Mouse (Mus musculus) left cerebral cortex, adult 6 months (tissue): Measurements from ENCODE around the gene Prps2. TPM values are rescaled to one million over a fixed set of nuclear protein-coding genes. Genes with fewer than 3 reads are reported as not detected.

ENCODE experiments used
- long read RNA-seq, 2 experiments: library from polyadenylated mRNA; unstranded; transcript quantifications; one replicate each; pipeline ENCODE4 v2.0.0; 2019 to 2020
- polyA plus RNA-seq: library from polyadenylated mRNA; unstranded; fragments of <200 nt; fragmentation: Nextera tagmentation; gene quantifications from 2 replicates; pipeline ENCODE4 v1.2.3, GENCODE M21; 2021

Gene Prps2
- 17.3 and 18.2 TPM in 2 replicates for polyA plus RNA-seq
- long read RNA-seq, experiment 1, transcript Prps2-201 (7 exons, 3,699 nt): major isoform, 73 of 97 reads
- long read RNA-seq, experiment 1, partial matches to known transcripts: 4 of 97 reads
- long read RNA-seq, experiment 1, other reads (novel, unspliced or antisense): 19 of 97 reads
- long read RNA-seq, experiment 2, transcript Prps2-201 (7 exons, 3,699 nt): major isoform, 20 of 28 reads
- long read RNA-seq, experiment 2, partial matches to known transcripts: 1 of 28 reads
- long read RNA-seq, experiment 2, other reads (novel, unspliced or antisense): 7 of 28 reads

GRCm38 (mm10) chrX:167382047-167382853 lies at the start of gene Prps2:
Gene Prps2 (minus strand): TSS chrX:167382749.

DNA sequence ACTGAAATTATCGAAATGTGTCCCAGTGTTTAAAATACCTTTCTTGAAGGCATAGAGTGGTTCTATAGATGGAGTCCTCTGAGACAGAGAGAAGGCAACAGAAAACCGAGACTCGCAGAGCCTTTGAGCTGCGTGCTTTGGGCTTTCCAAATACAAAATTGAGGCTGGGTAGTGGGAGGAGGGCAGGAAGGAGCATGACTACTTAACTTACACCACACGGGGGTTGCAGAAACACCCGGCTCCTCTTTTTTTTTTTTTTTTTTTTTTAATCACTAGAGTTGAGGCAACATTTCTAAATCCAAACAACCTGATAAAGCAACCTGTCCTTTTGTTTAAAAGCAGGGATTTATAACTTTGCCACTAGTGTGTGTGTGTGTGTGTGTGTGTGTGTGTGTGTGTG lies 52.1 kb downstream of the Prps2 start, which contains the start of gene Tlr7:
Gene Tlr7, minus strand, starts transcription at position 160 of the 400 bp plus-strand sequence.

Other genes with a start within 250 kb of the Prps2 start
- 852 and 862 TPM in 2 replicates for gene Tmsb4x, start 173.4 kb downstream of the Prps2 start, polyA plus RNA-seq
- gene Tlr8, start 118.4 kb downstream of the Prps2 start, polyA plus RNA-seq: 0.13 TPM in 1 of 2 replicates, not detected in the other
- 1.1 and 1.4 TPM in 2 replicates for gene Tlr7, start 52.2 kb downstream of the Prps2 start, polyA plus RNA-seq